Mouse (Mus musculus) layer of hippocampus, postnatal 10 days (tissue): Measurements from ENCODE around the gene Tnfsf4. TPM values are rescaled to one million over a fixed set of nuclear protein-coding genes. Genes with fewer than 3 reads are reported as not detected.

Source experiments
- DNase-seq, 2 experiments: peaks; one replicate each; pipeline ENCODE4 v3.0.0; 2021; ENCODE audit warnings: low spot score in 2 of 2
- long read RNA-seq: library from polyadenylated mRNA; stranded (forward); transcript quantifications from one replicate; pipeline ENCODE4 v2.0.0, GENCODE M21; 2023
- total RNA-seq, 2 experiments: library from RNA; stranded (reverse); gene quantifications; 2 replicates each; pipeline ENCODE4 v1.2.3; 2021

The Tnfsf4 gene
- total RNA-seq, result not detected
- long read RNA-seq, partial matches to known transcripts, result 0 of 1 reads
- long read RNA-seq, other reads (novel, unspliced or antisense), result 1 of 1 reads

DNA sequence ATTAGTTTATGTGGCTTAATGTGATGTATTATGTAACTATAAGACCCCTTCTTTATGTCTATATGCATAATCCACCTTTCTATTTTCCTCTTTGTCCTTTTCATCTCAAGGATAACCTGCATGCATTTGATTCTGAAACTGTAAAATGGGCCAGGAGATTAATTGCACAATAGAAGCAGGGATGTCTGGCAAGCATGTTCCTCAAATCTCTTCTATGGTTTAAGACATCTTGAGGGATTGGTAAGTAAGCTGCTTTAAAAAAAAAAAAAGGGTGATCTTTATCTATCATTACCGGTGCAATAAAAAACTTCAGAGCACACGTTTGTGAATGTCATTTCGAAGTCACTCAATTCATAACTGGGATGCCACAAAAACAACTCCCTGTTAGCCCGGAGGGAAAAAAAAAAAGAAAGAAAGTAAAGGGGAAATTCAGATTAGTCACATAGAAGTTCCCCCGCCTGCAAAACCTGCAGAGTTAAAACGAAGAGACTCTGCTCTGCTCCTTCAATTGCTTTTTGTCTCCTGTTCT, at the start of gene Tnfsf4:
Gene Tnfsf4, plus strand, starts transcription at position 479 of the 529 bp plus-strand sequence.
- DNase-seq, result no peak

DNA sequence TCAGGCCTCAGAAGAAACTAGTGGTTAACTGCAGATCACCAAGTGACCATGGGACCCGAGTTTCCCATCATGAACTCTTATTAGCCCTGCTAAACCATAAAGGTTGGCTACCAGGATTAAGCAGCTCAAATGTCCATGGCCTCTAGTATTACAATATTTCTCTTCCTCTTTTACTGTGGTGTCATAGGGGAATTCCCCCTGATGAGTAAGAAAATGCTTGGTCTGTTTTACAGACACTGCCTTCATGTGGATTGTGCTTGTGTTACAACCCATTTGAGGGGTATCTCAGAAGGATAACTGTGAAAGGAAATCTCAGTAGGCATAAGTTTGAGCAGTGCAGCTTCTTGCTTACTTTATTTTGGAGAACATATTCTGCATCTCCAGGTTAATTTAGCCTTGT, 44.2 kb upstream of the Tnfsf4 start:
- no peak for DNase-seq

GRCm38 (mm10) chr1:161365006-161365405, 30.2 kb upstream of the Tnfsf4 start:
- DNase-seq, result no peak

- DNase-seq, result no peak
These were observed 23.3 kb upstream of the Tnfsf4 start for GRCm38 (mm10) chr1:161371919-161372318.

GRCm38 (mm10) chr1:161375866-161376265, 19.3 kb upstream of the Tnfsf4 start:
- DNase-seq, result no peak

GRCm38 (mm10) chr1:161378571-161378970, 16.6 kb upstream of the Tnfsf4 start:
- no peak for DNase-seq

GRCm38 (mm10) chr1:161379685-161380424, 15.4 kb upstream of the Tnfsf4 start:
- peak; percentile 24 to 53 for DNase-seq

- DNase-seq, result no peak
These were observed 14.8 kb upstream of the Tnfsf4 start for GRCm38 (mm10) chr1:161380425-161380780.

GRCm38 (mm10) chr1:161390066-161390465, 5.1 kb upstream of the Tnfsf4 start:
- no peak for DNase-seq

DNA sequence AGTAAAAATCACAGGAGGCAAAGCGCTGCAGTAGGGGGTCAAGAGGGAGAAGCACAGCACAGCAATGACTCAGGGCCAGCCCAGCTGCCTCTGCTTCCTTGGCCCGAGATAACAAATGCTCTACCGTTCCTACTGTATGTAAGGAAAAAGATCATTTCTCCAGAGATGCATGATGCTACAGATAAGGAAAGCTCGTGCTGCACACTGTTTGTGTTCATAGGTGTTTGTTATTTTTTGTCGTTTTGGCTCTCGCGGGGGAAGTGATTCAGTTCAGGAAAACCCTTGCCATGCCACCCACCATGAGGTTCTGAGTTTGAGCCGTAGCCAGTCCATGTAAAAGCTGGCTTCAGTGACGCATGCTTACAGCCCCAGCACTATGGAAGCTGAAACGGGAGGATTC, 2.3 kb upstream of the Tnfsf4 start:
- DNase-seq, result no peak

DNA sequence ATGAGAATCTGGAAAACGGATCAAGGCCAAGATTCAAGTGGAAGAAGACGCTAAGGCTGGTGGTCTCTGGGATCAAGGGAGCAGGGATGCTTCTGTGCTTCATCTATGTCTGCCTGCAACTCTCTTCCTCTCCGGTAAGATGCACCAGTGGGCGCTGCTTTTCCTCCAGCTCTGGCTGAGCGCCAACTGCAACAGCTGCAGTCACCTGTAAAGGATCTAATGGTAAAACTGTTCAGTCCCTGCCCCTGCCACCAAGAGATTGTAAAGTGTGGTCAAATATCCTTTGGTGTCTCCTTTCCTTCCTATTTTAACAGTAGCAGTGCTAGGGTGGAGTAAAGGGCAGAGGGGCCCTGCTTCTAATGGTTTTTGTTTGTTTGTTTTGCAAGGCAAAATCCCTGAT, 401 bp downstream of the Tnfsf4 start:
- no peak for DNase-seq

DNA sequence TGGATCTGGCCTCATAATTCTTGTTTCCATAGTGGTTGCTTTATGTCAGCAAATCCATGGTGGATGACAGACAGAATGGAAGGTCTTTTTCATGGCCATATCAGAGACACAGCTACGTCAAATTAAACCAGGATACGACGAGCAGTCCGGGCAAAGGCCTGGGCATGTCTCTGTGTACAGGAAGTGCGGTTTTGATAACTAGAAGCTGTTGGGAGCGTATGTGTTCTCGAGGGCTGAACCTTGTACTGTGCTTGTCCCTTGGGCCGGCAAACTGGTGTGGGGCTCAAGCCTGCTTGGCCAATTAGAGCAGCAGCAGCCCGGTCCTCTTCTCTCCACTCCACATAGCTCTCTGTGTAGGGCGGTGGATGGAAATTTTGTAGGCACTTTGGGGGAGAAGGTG, 1.1 kb downstream of the Tnfsf4 start:
- no peak for DNase-seq

GRCm38 (mm10) chr1:161400126-161400525, 4.9 kb downstream of the Tnfsf4 start:
- DNase-seq, result peak; percentile 68 to 77

DNA sequence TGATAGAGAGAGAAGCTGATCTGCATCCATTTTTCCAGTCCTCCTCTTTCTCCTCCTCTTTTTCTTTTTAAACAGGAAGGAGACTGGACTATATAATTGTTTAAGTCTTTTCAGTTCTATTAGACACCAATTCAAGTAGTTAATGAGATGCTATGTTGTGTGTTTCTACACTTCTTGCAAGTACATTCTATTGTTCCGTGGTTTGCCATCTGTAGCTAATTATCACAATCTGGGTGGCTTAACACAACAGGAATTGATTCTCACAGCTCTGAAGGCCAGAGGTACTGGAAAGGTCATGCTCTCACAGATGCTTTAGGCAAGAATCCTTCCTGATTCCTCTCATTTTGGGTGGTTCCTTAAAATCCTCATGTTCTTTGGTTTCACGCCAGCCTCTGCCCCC, 7.9 kb downstream of the Tnfsf4 start:
- DNase-seq, result no peak

DNA sequence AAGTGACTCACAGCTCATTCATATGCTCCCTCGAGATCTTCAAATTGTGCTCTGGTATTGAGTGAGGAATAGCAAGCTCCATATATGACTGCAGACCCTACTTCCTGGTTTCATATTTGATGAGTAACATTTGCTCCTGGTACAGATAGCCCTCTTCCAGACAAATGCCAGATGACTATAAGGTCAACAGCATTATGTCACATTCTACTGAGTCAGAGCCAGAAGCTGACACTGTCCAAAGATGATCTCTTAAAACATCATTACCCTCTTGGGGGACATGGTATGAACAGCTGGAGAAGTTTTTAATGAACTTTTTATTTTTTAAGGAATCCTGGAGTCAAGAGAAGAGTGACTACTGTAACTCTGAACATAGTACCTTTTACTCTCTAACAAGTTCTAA, 11.3 kb downstream of the Tnfsf4 start:
- no peak for DNase-seq

DNA sequence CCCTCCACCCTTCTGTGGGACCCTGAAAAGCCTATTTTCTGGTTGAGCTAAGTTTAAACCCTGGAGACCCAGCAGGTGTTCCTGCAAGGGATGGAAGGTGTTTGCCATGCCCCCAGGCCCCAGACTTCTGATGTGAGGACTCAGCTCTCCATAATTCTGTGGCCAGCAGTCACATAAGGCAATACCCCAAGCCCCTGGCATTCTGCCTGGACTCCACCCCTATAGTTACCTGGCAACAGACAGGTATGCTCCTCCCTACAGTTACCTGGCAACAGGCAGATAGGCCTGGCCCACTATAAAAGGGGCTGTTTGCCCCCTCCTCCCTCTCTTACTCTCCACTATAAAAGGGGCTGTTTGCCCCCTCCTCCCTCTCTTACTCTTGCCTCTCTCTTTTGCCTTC, 24.7 kb downstream of the Tnfsf4 start:
- DNase-seq, result no peak

- no peak for DNase-seq
These were observed 25.4 kb downstream of the Tnfsf4 start for GRCm38 (mm10) chr1:161420646-161421045.

DNA sequence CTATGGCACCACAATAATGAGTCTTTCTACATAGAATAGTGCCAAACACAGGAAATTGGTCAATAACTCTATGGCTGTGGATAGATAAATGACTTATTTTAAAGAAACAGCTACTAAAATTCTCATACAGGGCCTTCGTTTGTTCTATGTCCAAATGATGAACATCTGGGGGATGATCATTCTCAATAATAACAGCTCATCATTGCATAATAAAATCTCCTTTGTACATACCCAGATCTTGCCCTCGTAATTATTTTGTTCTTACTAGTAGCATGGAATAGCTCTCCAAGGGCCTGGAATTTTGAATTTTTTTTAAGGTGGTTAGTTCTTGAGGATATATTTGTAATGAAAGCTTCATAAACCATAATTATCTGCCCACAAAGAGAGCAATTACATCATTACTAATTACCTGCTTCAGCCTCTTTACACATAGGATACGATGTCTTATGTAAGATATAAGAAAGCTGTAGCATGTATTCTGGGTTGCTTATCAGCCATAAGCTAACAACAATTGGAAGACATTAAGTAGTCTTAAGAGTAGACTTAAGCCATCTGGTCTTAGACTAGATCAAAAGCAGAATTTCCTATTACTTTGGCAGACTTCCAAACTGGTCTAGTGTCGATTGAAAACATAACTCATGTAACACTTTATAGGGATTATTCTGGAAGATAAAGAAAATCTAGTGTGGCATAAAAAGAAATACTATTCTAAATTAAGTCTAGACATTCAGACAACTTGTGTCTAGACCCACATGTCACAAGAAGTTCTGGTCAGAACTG, 31.3 kb downstream of the Tnfsf4 start:
- DNase-seq, result no peak

DNA sequence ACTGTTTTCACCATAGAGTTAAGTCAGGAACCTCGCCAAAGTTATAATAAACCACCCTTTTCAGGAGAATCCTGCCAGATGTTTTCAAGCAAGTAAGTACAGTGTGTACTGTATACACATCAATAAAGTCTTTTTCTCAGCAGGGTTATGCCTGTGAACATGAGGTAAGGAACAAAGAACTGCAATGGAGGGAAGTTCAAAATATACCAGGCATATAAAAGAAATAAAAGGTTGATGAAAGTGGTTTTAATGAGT, 31.8 kb downstream of the Tnfsf4 start:
- DNase-seq, result no peak

- no peak for DNase-seq
These were observed 40.6 kb downstream of the Tnfsf4 start for GRCm38 (mm10) chr1:161435781-161436180.

- no peak for DNase-seq
These were observed 41.3 kb downstream of the Tnfsf4 start for GRCm38 (mm10) chr1:161436503-161436902.

DNA sequence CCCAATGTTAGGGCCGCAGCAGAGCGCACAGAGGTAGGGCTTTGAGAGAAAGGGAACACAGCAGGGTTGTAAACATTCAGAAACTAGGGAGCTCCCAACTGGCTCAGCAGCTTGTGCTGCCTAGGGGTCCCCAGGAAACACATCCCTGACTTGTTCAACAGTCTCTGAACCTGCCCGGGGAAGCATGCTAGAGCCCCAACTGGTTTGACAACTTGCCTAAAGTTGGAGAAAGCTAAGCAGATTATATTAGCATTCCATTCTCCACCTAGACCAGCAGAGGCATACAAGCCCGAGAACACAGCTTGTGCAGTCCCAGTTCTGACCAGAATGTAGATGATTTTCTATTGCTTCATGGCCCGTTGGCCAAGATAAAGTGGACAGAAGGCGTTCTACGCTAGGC, 49.6 kb downstream of the Tnfsf4 start:
- no peak for DNase-seq
